Mouse (Mus musculus) ovary, postnatal 36 days (tissue): ENCODE results near the gene Aadacl4.
"Not testable (repeated sequence)": the region's sequence is repeated elsewhere in the genome, so short reads cannot be mapped to it uniquely, and the experiment has no call there.

ENCODE experiments used
- DNase-seq: peaks from one replicate; pipeline ENCODE4 v3.0.0; 2022; ENCODE audit warnings: low spot score, mixed read lengths

The Aadacl4 gene

DNA sequence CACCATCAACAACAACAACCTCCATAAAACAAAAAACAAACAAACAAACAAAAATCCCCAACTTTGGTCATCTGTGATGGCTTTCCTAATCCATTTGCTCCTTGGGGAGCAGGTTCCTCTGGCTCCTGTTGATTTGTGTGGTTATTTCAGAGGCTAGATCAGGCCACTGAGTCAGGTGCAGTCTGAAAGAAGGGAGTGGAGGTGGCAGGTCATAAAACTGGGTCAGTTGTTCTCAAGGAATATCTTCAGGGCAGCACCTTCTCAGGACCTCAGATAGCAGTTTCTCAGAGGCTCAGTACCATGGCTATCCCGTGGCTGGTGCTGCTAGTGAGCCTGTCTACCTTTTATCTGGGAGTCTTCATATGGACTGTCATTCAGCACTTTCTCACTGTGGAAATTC lies at the start of gene Aadacl4:
Gene Aadacl4 (plus strand): TSS at position 301 of the 400 bp plus-strand sequence.
- no peak for DNase-seq

DNA sequence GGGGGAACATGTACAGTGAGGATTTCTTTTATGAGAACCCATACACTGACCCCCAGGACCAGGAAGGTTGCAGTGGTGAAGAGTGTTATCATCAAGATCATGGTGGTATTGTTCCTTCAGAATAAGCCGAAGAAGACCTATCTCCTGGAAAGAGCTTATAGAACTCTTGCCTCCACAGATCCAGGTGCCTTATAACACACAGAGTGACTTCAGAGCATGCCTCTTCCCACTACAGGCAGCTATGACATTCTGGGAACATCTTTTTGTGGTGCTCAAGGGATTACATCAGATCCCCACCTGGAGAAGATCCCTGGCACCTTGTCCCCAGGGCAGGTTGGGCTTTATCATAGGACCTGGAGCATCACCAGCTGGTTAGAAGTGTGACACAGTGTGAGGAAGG lies 48.5 kb upstream of the Aadacl4 start, which contains the start of gene Gm13124:
Gene Gm13124 (minus strand): TSS at position 101 of the 400 bp plus-strand sequence.
- DNase-seq, result no peak

DNA sequence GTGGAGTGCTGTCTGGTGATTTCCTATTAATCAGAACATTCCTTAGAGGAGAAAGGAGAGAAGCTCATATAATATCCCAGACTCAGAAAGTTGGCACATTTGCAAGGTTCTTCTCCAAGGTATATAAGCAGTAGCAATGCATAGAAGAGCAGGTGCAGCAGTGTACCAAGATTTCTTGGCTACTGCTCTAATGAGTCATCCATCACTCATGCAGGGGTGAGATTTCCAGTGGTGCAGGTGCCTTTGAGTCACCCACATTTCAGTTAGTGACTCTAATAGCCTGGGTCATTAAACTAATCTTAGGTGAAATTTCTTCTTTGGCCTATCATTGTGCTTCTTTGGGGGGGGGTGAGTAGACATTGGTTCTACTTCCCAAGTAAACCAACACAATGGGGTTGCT lies 45.8 kb upstream of the Aadacl4 start:
- no peak for DNase-seq

DNA sequence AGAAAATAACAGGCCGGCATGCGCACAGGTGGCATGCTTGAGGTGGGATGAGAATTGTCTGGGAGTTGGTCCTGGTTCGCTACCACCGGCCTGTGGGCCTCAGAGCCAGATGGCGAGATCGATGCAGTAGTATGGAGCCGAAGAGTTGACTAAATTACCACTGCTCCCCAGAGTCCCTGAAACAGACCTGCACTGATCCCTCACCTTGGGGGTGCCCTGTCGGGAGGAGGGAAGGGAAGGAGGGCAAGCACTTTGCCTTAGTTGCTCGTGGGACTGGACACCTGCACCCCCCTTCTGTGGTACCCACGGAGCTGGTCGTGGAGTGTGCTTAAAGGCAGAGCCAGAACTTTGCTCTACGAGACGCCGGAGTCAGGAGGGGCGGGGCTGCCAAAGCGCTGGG lies 27.3 kb upstream of the Aadacl4 start:
- DNase-seq, result not testable (repeated sequence)

DNA sequence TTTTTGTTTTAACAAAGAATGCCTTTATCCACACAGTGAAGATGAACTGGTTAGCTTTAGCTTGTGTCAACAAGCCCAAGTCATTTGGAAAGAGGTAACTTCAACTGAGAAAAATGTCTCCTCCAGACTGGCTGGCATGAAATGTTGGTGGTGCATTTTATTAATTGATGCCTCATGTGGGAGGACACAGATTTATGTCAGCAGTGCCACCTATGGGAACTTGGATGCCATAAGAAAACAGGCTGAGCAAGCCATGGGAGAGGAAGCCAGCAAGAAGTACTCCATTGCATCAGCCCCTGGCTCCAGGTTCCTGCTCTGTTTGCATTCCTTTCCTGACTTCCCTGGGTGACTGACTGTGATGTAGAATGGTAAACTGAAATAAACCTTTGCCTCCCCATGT lies 20.7 kb upstream of the Aadacl4 start:
- DNase-seq, result no peak

DNA sequence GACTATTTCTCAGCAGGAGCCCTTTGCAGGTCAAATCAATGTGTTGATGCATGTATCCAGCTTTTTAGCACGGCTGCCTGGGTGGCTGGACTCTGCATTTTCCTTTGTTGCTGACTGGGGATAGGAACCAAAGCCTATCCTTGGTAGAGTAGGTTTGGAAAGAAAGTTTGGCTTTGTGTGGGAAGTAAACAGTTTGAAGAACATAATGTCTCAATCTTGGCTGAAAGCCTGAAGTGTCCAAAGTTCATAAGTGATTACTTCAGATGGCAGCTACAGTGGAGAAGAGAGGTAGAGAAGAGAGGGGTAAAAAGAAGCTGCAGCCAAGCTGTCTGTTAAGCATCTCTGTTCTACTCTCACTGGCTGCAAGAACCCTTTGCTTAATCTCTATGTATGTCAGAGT lies 1.1 kb downstream of the Aadacl4 start:
- DNase-seq, result no peak

DNA sequence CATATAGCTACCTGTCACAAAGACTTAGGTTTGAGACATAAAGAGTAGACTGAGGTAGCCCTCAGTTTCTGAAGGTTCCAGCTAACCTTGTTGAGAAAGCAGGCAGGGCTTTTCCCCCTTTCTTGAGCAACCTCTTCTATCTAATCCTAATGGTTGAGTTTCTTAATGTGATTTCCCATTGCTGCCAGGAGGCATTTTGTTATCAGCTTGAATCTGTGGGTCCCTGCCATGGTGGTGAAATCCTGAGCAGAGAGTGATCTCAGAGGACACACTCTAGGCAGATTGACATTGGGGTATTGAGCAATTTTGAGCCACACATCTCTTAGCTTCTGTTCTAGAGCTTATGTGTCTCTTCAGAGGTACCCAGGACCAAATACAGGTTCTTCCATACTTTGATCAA lies 24.8 kb downstream of the Aadacl4 start:
- no peak for DNase-seq
